Mouse (Mus musculus) C2C12 (cell line): ENCODE measurements around the gene Clpx.

ENCODE experiments used
- CTCF ChIP-seq: IDR thresholded peaks from one replicate; pipeline ENCODE4 v1.5.1; 2011; ENCODE audit not compliant: control insufficient read depth, insufficient read depth, insufficient read length
- MAX ChIP-seq: IDR thresholded peaks from one replicate; pipeline ENCODE4 v1.6.1; 2011; ENCODE audit warnings: mild to moderate bottlenecking, control low read depth
- MYOD1 ChIP-seq: IDR thresholded peaks from one replicate; pipeline ENCODE4 v1.6.1; 2011; ENCODE audit warnings: low read depth; ENCODE audit not compliant: control insufficient read depth, insufficient read length

DNA sequence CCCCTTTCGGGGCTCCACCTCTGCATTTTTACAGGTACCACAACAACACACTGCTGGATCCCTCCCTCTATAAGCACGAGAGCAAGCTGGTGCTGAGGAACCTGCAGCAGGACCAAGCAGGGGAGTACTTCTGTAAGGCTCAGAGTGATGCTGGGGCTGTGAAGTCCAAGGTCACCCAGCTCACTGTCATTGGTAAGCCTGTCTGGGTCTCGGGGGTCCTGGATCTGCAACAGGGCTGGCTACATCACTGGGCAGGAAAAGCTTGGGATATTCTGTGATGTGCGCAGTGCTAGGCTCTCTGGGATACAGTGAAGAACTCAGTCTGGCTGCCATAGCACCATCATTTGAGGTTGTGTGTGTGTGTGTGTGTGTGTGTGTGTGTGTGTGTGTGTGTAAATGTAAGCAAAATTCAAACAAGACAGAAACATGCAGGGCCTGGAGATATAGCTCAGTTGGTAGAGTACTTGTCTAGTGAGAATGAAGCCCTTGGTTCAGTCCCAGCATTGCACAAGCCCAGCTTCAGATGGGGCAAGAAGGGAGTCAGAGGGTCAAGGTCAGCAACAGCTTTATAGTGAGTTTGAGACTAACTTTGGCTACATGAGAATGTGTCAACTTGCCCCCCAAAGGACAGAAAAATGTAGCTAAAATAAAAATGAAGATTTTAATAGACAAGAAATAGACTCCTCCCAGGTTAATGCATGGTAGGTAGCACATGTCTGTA lies 18.1 kb upstream of the Clpx start:
- no peak for TF ChIP-seq CTCF
- no peak for TF ChIP-seq MAX
- TF ChIP-seq MYOD1 = no peak
